Mouse (Mus musculus): ENCODE measurements at regions not wholly inside any gene's neighbourhood (a gene's known extent, or its start where the extent isn't known, plus 50 kb on each side); places are given as distances from the start of the nearest gene placed in this dataset.

DNA sequence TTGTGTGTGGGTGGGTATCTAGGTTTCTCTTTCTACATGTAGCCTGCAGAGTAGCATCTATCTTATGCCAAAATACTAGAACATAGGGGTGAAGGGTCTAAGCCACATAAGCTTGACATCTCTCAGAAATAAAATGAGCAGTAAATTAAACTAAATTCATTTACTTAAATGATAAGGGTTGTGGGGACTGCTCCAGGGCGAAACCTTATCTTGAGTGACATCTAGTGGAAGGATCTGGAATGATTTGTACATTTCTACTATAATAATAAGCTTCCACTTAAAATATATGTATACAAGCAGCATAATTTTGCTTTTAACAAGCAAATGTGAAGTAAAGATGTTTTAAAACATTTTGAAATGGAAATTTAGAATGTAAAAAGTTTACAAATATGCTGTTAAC is 271.4 kb downstream of the Vgll3 start:
- peak; percentile 8 for DNase-seq (ENCODE audit: low read depth, low spot score)

DNA sequence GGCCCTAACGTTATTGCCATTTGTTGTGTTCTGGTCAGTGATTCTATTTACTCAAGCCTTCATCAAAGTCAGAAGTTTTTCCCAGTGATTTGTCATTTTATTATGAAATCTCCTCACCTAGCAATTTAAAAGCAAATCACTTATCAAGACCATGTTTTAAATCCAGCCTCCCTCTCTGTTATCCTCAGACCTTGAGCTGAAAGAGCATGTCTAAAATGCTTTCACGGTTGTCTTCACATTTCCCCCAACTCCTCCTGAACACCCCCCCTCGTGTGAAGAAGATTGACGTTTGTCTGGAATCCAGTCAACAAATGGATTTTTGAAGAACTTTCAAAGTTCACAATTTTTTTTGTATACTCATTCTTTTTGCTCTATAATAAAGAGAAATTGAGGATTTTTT is 277.7 kb downstream of the Vgll3 start:
- no peak for DNase-seq (ENCODE audit: low read depth, low spot score)

DNA sequence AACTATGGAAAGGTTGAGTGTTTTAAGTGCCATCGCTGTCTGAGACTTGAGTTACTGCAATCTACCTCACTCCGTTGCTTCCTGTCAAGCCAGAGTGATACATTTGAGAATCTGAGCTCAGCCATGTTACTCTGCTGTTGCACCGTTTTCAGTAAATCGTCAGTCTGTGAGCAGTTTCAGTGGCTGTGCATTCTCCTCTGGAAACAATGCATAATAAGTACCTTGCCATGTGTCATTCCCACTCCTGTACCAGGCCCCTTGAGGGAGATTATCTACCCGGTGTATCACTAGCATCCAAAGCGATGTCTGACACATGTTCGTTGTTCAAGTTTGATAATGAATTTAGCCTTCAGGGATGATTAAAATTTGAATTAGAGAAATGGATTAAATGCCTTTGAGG is 280.6 kb downstream of the Vgll3 start:
- no peak for DNase-seq (ENCODE audit: low read depth, low spot score)

DNA sequence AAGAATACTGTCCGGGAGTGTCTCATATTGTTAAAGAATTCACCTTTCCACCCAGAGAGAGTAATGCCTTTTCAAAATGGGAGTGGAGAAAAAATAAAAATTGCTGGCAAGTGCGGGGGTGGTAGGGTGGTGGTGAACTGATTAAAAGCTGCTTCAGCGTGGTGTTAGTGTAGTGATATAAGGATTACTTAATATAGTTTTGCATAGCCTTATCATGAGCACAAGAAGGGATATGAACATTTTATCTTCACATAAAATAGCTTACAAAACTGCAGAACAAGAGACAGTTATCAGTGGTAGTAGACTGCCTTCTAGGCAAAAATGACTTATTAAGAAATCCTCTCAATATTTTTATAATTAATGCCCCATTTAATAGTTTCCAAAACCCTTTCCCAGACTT is 302.9 kb downstream of the Vgll3 start:
- DNase-seq (ENCODE audit: low read depth, low spot score) = no peak

DNA sequence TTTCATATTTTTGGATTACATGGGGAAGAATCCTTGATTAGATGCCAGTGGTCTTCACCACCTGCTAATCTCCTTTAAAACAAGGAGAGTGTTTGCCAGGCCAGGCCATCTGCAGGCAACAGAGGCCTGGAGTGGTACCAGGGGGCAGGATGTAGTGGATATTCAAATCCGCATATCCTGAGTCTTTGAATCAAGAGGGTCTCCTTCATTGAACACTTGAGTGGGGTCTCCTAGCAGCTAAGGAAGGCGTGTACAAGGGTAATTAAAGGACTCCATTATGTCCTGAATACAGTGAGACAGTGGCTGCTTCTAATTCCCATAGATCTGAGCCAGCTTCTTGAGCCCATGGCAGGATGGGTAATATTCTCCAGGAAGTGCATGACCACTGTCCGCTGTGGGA is 322.7 kb downstream of the Vgll3 start:
- no peak for DNase-seq (ENCODE audit: low read depth, low spot score)

DNA sequence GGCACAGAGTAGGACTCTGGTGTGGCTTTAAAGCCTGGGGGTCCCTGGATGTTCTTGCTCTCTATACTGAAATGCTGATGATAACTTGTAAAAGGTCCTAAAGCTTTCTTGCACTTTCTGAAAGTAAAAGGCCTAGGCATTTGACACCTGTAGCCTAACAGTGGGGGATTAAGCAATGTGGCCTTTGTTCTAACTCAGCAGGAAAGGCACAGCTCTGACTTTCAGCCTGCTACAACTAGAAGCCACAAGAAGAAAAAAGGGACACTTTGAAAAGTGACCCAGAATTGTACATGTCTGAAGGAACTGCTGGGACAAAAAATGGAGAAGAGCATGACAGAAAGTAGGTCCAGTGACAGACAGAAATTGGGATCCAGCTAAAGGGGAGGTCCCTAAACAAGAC is 329.7 kb downstream of the Vgll3 start:
- DNase-seq (ENCODE audit: low read depth, low spot score) = peak; percentile 2

DNA sequence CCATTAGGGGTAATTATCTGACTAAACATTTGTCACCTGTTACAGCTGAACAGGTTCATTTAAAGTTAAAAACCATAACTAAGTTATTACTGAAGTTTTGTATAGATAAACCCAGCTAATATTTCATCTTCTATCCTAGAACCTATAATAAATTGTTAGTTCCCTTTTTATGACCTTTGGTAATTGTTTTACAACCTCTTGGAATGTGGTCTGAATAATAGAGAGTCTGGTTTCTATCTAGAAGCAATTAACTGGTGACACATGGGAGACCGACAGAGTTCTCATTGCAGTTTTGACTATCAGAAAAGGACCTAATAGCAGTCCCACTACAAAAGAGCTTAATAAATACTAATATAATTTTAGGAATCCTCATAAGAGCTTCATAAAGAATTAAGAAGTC is 330.2 kb downstream of the Vgll3 start:
- DNase-seq (ENCODE audit: low read depth, low spot score) = no peak

DNA sequence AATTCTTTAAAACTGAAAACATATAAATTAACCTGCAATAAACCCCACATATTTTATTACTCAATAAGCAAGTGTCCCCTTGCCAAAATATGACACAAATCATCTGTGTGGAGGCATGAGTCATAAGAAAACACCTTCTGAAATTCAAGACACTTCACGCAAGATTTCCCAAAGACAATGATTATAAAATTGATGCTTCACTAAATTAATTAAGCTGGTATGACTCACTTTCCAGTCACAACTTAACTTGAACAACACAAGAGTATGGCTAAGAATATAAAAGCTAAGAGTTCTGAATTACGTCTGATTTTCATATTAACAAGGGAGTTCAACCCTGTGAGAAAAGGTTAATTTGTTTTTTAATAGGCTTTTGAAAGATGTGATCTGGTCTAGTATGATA is 353.2 kb downstream of the Vgll3 start:
- DNase-seq (ENCODE audit: low read depth, low spot score) = no peak

DNA sequence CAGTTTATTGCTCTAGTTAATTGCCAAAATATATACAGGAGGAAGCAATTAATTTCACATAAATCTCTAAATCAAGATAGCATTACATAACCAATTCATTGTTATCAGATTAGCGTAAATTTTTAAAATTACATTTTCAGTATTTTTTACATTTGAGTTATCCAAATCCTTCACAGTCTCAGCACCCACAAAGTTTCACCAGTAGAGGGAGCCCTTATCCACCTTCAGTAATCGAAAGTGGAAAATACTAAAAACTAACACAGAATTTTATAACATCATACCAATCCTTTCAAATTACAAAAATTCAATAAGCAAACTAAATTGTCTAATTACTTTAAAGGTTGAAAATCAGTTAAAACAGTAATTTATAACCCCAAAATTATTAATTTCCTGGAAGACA is 375.7 kb downstream of the Vgll3 start:
- DNase-seq (ENCODE audit: low read depth, low spot score) = peak; percentile 38

DNA sequence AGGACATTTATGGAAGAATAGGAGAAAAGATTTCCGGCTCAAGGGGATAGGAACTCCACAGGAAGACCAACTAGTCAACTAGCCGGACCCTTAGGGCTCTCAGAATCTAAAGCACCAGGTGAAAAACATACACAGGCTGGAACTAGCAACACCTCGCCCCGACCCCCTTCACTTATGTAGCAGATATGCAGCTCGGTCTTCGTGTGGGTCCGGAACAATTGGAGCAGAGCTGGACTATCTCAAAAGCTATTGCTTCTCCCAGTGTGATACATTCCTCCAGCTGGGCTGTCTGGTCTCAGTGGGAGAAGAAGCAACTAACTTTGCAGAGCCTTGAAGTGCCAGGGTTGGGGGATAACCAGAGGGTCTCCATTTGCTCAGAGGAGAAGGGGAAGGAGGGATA is 386.3 kb downstream of the Vgll3 start:
- DNase-seq (ENCODE audit: low read depth, low spot score) = no peak

All from forelimb bud, embryonic 11.5 days (tissue).